Mouse (Mus musculus) heart, embryonic 15.5 days (tissue): ENCODE results near the gene Ankrd63. TPM values are rescaled to one million over a fixed set of nuclear protein-coding genes. Genes with fewer than 3 reads are reported as not detected.

Source experiments
- ATAC-seq: fragments of 200-750 bp; cut with Nextera tagmentation; replicated peaks from 2 replicates; pipeline ENCODE4 v1.8.0; 2017; ENCODE audit warnings: low read depth, moderate TSS enrichment; ENCODE audit not compliant: insufficient number of reproducible peaks, insufficient read depth, low FRiP score
- H3K27ac ChIP-seq: fragments of 300-500 bp; sonication (generic); 2 replicates; pipeline ENCODE4 v1.5.1; 2015; ENCODE audit warnings: mild to moderate bottlenecking, inconsistent platforms
- H3K27me3 ChIP-seq: fragments of 300-500 bp; sonication (generic); 2 replicates; pipeline ENCODE4 v1.6.1; 2015; ENCODE audit warnings: inconsistent platforms
- H3K36me3 ChIP-seq: fragments of 300-500 bp; sonication (generic); 2 replicates; pipeline ENCODE4 v1.6.1; 2015; ENCODE audit warnings: mild to moderate bottlenecking, inconsistent platforms
- H3K4me1 ChIP-seq: fragments of 300-500 bp; sonication (generic); replicated peaks from 2 replicates; pipeline ENCODE4 v1.6.1; 2015; ENCODE audit warnings: inconsistent platforms
- H3K4me2 ChIP-seq: fragments of 300-500 bp; sonication (generic); 2 replicates; pipeline ENCODE4 v1.6.1; 2015; ENCODE audit warnings: inconsistent platforms, mild to moderate bottlenecking, moderate library complexity
- H3K4me3 ChIP-seq: fragments of 300-500 bp; sonication (generic); 2 replicates; pipeline ENCODE4 v1.5.1; 2015; ENCODE audit warnings: mild to moderate bottlenecking, inconsistent platforms
- H3K9ac ChIP-seq: fragments of 300-500 bp; sonication (generic); 2 replicates; pipeline ENCODE4 v1.6.1; 2015; ENCODE audit warnings: mild to moderate bottlenecking, inconsistent platforms
- H3K9me3 ChIP-seq: fragments of 300-500 bp; sonication (generic); replicated peaks from 2 replicates; pipeline ENCODE4 v1.6.1; 2016; ENCODE audit warnings: inconsistent platforms
- WGBS: fragments of 180-500 bp; shearing (Covaris S2); methylation state at CpG from one replicate; pipeline ENCODE4 v1.1.7; 2015; ENCODE audit warnings: mixed read lengths; 5-methylcytosine and 5-hydroxymethylcytosine counted together
- polyA plus RNA-seq: library from polyadenylated mRNA; unstranded; fragments of >200 nt; fragmentation: Nextera tagmentation; extraction: Ambion mirVana; gene quantifications from 2 replicates; pipeline ENCODE4 v1.2.1, GENCODE M21; 2015

Ankrd63 gene
- polyA plus RNA-seq, 1 experiment from 2014 or later: 2.7 TPM

DNA sequence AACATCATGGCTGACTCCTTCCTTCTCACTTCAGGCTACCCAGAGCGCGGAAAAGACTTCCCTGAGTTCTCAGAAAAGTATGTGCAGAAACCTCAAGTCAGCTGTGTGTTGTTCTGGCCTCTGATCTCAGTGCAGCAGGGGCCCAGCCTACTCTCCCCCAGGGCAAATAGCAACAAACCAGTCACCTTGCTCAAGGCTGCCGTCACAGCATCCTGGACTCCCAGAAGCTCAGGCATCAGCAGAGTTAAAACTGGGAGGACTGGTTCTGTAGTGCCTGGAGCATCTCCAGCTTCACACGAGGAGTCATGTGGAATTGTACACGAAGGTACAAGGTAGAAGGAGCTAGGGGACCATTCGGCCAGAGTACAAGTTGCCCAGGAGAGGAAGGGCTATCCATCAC lies 34.5 kb downstream of the Ankrd63 start:
- H3K9me3 ChIP-seq: no peaks in the 10 kb centered on the region
- peaks cover 21% of the 10 kb centered on the region for H3K27me3 ChIP-seq
- H3K4me1 ChIP-seq: peaks cover 48% of the 10 kb centered on the region
- no peak overlapping the region for H3K9ac ChIP-seq
- H3K4me3 ChIP-seq: no peak overlapping the region
- no peak overlapping the region for H3K4me2 ChIP-seq
- 65% methylated on average over 6 of the region's 6 CpGs for WGBS
- ATAC-seq: no peak
- peak overlapping the region; percentile 75 for H3K27ac ChIP-seq
- no peaks in the 10 kb centered on the region for H3K36me3 ChIP-seq

DNA sequence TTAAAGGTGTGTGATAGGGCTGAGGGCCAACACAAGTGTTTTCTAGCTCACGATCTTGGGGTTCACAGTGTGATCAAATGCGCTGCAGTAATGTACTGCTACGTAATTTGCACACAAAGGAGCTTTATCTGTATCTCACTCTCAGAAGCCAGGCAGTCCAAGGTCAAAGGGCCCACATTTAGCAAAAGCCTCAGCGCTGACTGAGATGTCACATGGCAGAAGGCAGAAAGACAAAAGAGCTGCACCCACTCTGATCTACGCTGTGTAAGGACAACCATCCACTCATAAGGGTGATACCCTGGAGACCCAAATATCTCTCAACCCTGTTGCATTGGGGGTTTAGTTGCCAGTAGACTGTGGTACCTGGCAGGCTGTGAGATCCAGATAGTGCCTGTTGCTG lies 36.6 kb downstream of the Ankrd63 start:
- Histone ChIP-seq H3K9ac (no peak overlapping the region), H3K9me3 (no peaks in the 10 kb centered on the region), H3K27me3 (peaks cover 4% of the 10 kb centered on the region; the same call in 1 of the 2 replicates), H3K27ac (peak overlapping the region; percentile 78), H3K4me2 (no peak overlapping the region), H3K4me3 (no peak overlapping the region), H3K4me1 (peaks cover 67% of the 10 kb centered on the region), H3K36me3 (no peaks in the 10 kb centered on the region)
- 51% methylated on average over 5 of the region's 5 CpGs for WGBS
- ATAC-seq: no peak

DNA sequence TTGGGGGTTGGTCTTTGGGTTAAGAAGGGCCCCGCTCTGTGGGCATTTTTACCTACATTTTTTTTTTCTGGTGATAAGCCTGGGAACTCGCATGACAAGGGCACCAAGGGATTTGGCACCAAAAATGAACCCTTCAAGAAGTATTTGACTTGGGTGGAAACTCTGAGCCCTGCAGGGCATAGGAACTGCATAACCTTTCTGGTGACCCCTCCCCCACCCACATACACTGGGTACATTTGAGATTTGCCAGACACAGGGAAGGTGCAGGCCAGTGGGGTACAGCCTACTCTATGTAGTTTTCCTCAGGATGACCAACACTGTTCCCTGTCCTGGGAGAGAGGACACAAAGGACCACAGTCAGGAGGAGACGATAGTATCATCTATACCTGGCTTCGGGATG lies 38.1 kb downstream of the Ankrd63 start:
- Histone ChIP-seq H3K4me3 (no peak overlapping the region), H3K36me3 (no peaks in the 10 kb centered on the region), H3K4me1 (peaks cover 67% of the 10 kb centered on the region), H3K9me3 (no peaks in the 10 kb centered on the region), H3K27ac (peak overlapping the region; percentile 6; the same call in 1 of the 2 replicates), H3K4me2 (no peak overlapping the region), H3K9ac (no peak overlapping the region), H3K27me3 (0 out of 2 replicates have a peak, but pooled peaks cover 3% of the 10 kb centered on the region)
- no peak for ATAC-seq
- WGBS: 79% methylated on average over 4 of the region's 4 CpGs

DNA sequence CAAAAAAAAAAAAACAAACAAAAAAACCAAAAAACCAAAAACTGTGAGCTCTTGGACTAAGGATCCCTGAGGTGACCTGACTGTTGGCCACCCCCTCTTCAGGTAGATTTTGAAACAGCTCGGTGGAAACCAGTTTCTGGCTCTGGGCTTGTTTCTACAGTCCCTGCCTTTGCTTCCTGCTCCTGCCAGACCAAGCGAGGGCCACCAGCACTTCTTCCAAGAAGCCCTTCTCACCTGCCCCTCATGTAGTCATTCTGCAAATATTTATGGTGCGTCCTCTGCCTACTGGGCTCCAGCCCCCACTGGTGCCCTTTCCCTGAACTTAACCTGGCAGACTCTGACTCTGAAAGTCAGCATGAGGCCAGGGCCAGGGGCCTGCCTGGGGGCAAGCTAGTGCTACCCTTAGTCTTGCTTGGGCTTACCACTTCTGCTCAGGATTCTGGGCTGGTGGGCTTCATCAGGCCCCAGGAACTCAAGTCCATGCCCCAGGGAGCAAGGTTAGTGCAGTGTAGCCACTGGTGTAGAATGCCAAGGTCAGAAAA lies 38.7 kb downstream of the Ankrd63 start:
- Histone ChIP-seq H3K4me3 (no peak overlapping the region), H3K36me3 (no peaks in the 10 kb centered on the region), H3K4me2 (peak overlapping the region; percentile 89), H3K4me1 (peaks cover 67% of the 10 kb centered on the region), H3K27me3 (0 out of 2 replicates have a peak, but pooled peaks cover 3% of the 10 kb centered on the region), H3K27ac (peak overlapping the region; percentile 6; the same call in 1 of the 2 replicates), H3K9ac (no peak overlapping the region), H3K9me3 (no peaks in the 10 kb centered on the region)
- no peak for ATAC-seq
- WGBS: 57% methylated on average over 3 of the region's 3 CpGs

DNA sequence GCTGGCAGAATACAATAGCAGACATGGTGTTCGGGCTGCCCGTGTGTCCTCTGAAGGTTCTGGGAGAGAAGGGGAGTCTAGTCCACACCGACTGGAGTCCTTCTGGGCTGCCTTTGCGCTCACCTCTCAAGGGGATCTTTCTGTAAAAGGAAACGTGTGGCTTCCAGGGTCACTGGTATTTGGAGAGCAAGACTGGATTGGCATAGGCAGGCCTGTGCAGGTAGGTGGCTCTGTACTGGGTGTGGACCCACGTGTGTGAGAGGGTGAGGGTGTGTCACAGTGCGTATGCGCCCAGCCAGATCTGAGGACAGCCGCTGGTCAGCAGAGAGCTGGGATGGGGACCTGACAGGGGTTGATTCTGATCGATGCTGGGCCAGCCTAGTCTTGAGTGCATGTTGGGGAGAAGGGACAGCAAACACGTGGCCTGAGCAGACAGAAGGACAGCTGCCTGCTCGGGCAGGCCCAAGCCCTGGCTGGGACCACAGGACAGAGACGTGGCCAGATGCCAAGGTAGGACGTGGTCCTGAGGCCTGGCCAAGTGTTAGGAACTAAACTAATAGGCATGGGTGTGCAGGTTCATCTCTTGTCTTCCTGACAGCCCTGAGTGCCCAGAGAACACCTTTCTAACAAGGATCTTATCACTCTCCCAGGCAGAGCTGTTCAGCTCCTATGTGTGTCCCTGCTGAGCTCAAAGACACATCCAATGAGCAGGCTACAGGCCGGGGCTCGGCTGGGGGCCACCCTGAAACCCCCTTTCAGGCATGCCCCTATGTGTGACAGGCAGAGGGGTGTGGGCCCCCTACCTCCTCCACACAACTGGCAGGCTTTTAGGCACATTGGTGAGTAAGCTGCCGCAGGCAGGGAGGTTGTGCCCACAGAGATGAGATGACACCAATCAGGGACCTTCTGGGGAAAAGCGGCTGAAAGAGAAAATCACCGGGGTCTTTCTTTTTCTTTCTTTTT lies 39.7 kb downstream of the Ankrd63 start:
- peak overlapping the region; percentile 65 for H3K9ac ChIP-seq
- no peaks in the 10 kb centered on the region for H3K36me3 ChIP-seq
- peak overlapping the region; percentile 58 for H3K4me3 ChIP-seq
- H3K27me3 ChIP-seq: 0 out of 2 replicates have a peak, but pooled peaks cover 3% of the 10 kb centered on the region
- no peaks in the 10 kb centered on the region for H3K9me3 ChIP-seq
- H3K4me1 ChIP-seq: peaks cover 68% of the 10 kb centered on the region
- H3K27ac ChIP-seq: peak overlapping the region; percentile 75
- WGBS: 39% methylated on average over 19 of the region's 19 CpGs
- peak overlapping the region; percentile 89 for H3K4me2 ChIP-seq
- ATAC-seq: peak; percentile 29; the same call in 1 of the 2 replicates

DNA sequence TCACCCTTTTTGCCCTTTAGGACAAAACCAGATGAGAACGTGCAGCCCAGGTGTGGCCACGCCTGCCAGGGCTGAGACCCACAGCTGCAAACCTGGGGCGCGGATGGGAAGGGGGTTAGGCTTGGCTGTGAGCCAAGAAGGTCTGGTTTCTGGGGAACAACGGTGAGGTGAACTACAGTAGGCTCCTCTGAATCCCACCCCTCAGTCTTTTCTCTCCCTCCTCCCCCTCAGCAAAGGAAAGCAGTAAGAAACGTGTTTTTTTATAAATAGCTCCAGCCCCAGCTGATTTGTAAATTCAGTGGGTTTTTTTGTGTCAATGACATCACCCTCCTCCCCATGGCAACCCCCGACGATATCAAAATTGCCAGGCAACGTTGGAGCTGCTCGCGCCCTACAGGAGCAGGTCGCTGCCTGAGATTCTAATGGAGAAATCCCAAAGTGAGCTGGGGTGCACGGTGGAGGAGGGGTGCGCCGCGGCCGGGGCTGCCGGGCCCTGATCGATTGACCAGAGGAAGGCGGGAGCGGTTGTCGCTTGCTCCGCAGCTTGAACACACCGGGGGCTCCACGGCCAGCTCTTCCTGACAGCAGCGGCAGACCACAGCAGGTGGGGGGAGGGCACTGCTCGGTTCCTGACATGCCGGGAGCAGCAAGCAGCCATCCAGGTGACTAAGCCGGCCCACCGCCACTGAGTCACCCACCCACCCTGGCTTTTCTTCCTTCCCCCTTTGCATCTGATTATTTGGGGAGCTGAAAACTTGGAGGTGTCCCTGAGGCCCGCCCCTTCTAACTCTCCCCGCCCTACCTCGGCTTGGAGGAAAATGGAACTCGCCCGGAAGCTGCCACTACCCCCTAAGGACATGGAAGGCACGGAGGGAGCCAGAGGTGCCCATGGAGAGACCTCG lies 40.6 kb downstream of the Ankrd63 start, which contains the start of gene Pak6:
Gene Pak6, plus strand, starts transcription at position 402 of the 902 bp plus-strand sequence.
- Histone ChIP-seq H3K27ac (peak within 1 kb of the TSS; percentile 75), H3K36me3 (no peaks in the 10 kb centered on the region), H3K9ac (peak within 1 kb of the TSS; percentile 65), H3K4me1 (peaks cover 71% of the 10 kb centered on the region), H3K4me3 (peak within 1 kb of the TSS; percentile 58), H3K27me3 (0 out of 2 replicates have a peak, but pooled peaks cover 3% of the 10 kb centered on the region), H3K4me2 (peak within 1 kb of the TSS; percentile 89), H3K9me3 (no peaks in the 10 kb centered on the region)
- peak; percentile 19 for ATAC-seq
- WGBS: 3% methylated on average over 37 of the region's 37 CpGs

DNA sequence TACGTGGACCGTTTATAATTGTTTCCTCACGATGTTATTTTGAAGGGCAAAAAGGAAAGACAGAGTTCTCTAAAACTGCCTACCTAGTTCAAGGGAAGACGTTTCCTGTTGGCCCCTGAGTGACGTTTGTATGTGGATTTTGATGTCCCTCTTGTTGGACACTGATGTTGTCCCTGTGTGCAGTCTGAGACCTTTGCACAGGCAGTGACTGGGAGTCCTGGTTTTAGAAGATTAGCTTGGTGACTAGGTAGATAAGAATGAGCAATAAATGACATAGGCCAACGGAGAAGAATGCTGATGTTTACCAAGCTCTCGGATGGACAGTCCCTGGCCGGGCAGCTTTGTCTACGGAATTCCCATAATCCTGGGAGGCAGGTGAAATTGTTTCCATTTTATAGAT lies 41.9 kb downstream of the Ankrd63 start:
- no peak for ATAC-seq
- 78% methylated on average over 9 of the region's 9 CpGs for WGBS
- H3K4me1 ChIP-seq: peaks cover 66% of the 10 kb centered on the region

DNA sequence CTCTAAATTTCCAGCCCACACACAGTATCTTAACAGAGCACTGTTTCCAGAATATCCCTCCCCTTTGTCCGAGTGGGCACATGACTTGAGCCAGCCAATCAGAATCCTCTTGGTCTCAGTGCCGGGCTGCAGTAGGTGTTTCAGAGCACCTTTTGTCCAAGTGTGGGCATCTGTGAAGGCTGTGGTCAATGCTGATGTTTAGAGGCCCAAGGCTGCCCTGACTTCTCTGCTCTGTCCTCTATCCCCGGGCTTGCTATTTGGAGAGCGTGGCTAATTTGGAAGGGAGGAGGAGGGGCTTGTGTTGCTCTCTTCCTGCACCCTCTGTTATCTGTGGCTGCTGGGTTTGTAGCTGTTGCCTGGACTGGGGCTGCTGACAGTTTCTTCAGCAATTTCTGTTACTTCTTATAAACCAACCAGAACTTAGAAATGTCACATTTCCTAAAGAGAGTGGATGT lies 43.7 kb downstream of the Ankrd63 start:
- Histone ChIP-seq H3K4me2 (peak overlapping the region; percentile 74), H3K9me3 (no peaks in the 10 kb centered on the region), H3K36me3 (no peaks in the 10 kb centered on the region), H3K27me3 (0 out of 2 replicates have a peak, but pooled peaks cover 3% of the 10 kb centered on the region), H3K9ac (peak overlapping the region; percentile 51; the same call in 1 of the 2 replicates), H3K27ac (peak overlapping the region; percentile 75), H3K4me3 (peak overlapping the region; percentile 50), H3K4me1 (peaks cover 58% of the 10 kb centered on the region)
- 0% methylated on average over 4 of the region's 4 CpGs for WGBS
- peak; percentile 55; the same call in 1 of the 2 replicates for ATAC-seq

More for the DNA sequence above, 41.9 kb downstream of the Ankrd63 start:
- Histone ChIP-seq H3K27ac (no peak overlapping the region), H3K9ac (no peak overlapping the region), H3K27me3 (0 out of 2 replicates have a peak, but pooled peaks cover 3% of the 10 kb centered on the region), H3K4me3 (no peak overlapping the region), H3K4me2 (no peak overlapping the region), H3K36me3 (no peaks in the 10 kb centered on the region), H3K9me3 (no peaks in the 10 kb centered on the region)

DNA sequence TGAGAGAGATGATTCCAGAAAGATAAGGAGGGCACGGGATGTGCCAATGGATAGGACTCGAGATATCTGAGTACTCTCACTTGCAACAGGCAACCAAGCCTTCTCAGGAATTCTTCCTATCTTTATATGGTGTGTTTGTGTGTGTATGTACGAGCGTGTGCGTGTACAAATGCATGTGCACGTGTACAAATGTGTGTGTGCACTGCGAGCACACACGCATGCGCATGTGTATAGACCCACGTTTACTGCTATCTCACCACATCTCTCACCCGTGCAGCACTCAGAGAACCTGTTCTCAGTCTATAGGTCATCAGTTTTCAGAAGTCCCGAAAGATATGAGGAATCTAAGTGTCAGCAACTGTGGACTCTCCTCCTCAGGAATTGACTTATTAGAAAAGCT lies 44.3 kb downstream of the Ankrd63 start:
- H3K4me1 ChIP-seq: peaks cover 52% of the 10 kb centered on the region
- H3K4me2 ChIP-seq: peak overlapping the region; percentile 74
- ATAC-seq: no peak
- H3K9ac ChIP-seq: no peak overlapping the region
- H3K9me3 ChIP-seq: no peaks in the 10 kb centered on the region
- peak overlapping the region; percentile 75 for H3K27ac ChIP-seq
- no peaks in the 10 kb centered on the region for H3K36me3 ChIP-seq
- 0 out of 2 replicates have a peak, but pooled peaks cover 3% of the 10 kb centered on the region for H3K27me3 ChIP-seq
- H3K4me3 ChIP-seq: peak overlapping the region; percentile 50
- WGBS: 71% methylated on average over 12 of the region's 12 CpGs

DNA sequence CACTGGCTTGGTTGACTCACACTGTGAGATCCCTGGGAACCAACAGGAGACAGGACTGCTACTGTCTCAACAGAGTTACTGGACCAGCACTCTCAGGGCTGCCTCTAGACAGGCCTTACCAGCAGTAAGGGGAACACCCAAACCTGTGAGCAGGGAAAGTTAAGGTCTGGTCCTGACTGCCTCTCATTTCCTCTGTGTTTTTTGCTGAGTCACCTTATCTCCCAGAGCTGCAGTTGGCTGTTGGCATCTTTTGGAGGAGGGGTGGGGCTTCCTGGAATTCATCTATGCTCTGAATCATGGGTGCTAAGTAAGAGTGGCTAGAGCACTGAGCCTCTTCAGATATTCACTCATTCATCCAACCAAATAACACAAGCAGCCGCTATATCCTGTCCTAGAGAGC lies 44.7 kb downstream of the Ankrd63 start:
- no peaks in the 10 kb centered on the region for H3K9me3 ChIP-seq
- no peaks in the 10 kb centered on the region for H3K36me3 ChIP-seq
- H3K4me2 ChIP-seq: 0 out of 2 replicates have a peak overlapping the region, but pooled peaks have one; percentile 74
- no peak; the same call in 1 of the 2 replicates for ATAC-seq
- H3K4me1 ChIP-seq: peaks cover 50% of the 10 kb centered on the region
- H3K9ac ChIP-seq: no peak overlapping the region
- 0 out of 2 replicates have a peak, but pooled peaks cover 3% of the 10 kb centered on the region for H3K27me3 ChIP-seq
- WGBS: 52% methylated on average over 1 of the region's 1 CpGs
- H3K4me3 ChIP-seq: no peak overlapping the region
- peak overlapping the region; percentile 16; the same call in 1 of the 2 replicates for H3K27ac ChIP-seq
